Mouse (Mus musculus) heart, adult 8-10 months (tissue): ENCODE results near the gene Sgce. TPM values are rescaled to one million over a fixed set of nuclear protein-coding genes. Genes with fewer than 3 reads are reported as not detected.
"Not testable (repeated sequence)": the region's sequence is repeated elsewhere in the genome, so short reads cannot be mapped to it uniquely, and the experiment has no call there.

Experiments used
- DNase-seq: peaks from one replicate; pipeline ENCODE4 v3.0.0; 2022; ENCODE audit warnings: low spot score
- total RNA-seq, 4 experiments: library from RNA; stranded (reverse); gene quantifications; 2 replicates each; pipeline ENCODE4 v1.2.4; 2022

Sgce gene
- total RNA-seq, 4 experiments from 2014 or later: 15.6 to 19.6 (median 17.3) TPM

DNA sequence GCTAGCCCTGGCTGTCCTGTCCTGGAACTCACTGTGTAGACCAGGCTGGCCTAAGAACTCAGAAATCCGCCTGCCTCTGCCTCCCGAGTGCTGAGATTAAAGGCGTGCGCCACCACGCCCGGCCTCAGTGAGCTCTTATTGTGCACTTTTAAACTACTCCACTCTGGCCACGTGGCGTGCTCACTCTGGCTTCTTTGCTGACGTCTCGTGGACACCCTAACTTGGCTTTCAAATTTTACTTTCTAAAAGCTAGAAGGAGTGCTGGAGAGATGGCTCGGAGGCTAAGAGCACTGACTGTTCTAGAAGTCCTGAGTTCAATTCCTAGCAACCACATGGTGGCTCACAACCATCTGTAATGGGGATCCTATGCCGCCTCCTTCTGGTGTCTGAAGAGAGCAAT is 93.3 kb downstream of the Sgce start:
- DNase-seq: not testable (repeated sequence)

DNA sequence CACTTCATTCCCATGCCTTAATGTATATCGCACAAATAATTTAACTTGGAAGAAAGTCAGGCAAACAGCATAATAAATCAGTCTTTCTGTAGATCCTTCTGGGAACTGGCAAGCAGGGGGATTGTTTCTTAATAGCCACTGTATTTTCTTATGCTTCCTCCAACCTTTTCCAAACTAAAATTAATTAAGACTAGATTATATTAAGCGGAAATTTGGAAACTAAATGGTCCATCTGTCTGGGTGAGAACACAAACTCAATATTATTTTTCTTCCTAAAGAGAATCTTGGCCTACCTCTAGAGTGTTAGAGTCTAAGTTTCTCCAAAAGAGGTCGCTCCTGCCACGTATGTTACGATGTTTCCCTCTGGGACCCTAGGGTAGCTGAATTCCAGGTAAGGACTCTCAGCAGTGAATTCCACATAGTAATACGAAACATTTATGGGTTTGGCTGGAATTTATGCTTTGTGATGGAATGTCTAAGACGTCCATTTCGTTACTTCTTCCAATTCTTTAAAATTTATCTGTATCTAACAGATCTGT is 94.3 kb downstream of the Sgce start:
- no peak for DNase-seq

DNA sequence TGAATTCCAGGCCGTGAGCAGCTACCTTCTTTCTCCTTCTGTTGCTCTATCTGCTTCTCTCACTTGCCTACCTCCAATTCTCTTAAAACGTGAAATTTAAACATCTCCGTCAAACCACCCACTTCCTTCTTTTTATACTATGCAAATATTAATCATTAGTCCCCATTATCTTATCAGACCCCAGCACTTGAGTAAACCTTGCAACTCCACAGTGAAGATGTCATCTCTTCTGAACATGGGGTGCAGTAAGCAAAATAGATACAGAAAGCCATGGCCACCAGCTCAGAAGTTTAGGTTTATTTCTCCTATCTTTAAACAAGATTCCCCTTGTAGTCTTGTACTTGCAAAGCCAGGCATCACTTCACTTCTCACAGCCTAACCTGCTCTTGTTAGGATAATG is 99.7 kb downstream of the Sgce start:
- DNase-seq: no peak

DNA sequence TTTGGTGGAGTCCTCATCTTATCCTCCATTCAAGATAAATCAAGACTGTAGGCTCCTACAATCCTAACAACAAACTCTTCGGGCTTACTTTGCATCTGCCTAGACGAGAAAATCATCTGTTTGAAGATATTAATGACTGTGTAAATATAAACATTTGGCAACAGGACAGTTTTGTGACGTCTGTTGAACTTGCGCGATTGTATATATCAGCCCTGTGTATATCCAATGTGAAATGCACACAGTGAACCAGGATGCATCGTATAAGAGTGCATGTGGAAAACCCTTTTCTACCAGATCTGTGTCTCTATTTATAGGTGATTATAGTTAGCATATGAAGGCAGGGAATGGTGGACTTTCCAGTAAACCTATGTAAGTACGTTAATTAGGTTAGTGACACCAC is 104.9 kb downstream of the Sgce start:
- no peak for DNase-seq

DNA sequence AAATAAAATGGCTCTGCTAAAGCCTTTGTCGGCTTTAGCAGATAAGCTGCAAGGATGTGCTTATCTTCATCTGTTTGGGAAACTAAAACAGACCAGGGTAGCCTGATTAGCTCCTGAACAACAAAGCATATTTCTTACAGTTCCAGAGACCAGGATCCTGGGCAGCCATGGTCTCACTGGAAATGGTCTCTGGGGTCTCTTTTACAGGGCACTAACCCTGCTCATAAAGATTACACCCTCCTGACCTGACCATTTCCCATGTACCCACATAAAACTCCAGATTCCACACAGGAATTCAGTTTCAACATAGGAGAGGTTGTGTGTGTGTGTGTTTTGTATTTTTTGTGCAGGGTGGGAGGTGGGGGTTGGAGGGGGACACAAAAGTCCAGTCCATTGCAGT is 112.2 kb downstream of the Sgce start:
- DNase-seq: no peak

DNA sequence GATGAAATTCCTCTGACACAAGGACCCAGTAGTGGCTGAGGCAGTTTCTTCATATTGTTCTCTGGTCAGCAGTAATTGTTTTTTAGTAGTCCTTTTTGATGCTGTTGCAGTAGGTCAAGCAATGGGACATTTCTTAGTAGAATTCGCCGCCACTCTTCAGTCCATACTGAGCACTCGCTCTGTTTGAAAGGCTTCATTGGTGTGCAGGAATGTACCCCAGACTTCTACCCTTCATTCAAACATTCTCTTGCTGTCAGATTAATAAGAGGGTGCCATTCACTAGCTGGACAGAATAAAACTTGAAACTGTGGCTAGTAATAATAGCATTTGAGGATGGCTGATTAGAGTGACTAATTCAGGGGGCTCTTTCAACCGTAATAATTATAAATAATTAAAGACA is 113.8 kb downstream of the Sgce start:
- DNase-seq: no peak

DNA sequence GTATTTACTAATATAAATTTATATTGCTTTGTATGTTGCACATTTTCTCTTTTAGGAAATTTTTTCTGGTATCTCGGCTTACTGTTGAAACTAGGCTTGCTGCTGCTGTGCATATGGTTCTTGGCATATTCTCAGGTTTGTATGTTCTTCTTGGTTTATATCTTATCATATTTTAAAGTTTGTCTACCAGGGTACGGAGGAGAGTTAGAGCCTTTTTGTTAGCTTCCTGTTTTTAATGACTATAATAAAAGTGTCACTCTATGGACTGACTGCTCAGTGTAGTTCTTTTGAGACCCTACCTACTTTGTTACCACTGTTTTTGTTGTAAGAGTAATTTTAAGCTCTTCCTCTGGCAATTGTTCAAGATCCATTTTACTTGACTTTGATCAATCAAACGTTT is 115.5 kb downstream of the Sgce start:
- DNase-seq: no peak

Other genes starting within 250 kb of the Sgce start
- 10 to 100 TPM; 37.7 to 60.4 (median 58.0) TPM for gene Col1a2, start 242.4 kb downstream of the Sgce start, total RNA-seq
- gene Casd1, start 146.4 kb downstream of the Sgce start, total RNA-seq: 10 to 100 TPM; 19.4 to 21.6 (median 20.5) TPM
- 1 to 10 TPM in 2 of 4 experiments, under 1 TPM in 2; 0.83 to 1.2 (median 1.0) TPM for gene Peg10, start 99 bp upstream of the Sgce start, total RNA-seq
- 10 to 100 TPM; 10.7 to 15.0 (median 12.8) TPM for gene Ppp1r9a, start 155.7 kb upstream of the Sgce start, total RNA-seq